Mouse (Mus musculus): ENCODE results near the gene 4921536K21Rik. TPM values are rescaled to one million over a fixed set of nuclear protein-coding genes. Genes with fewer than 3 reads are reported as not detected.

The 4921536K21Rik gene
- polyA plus RNA-seq (2015; fragmentation: Nextera tagmentation; extraction: Ambion mirVana) = 0.05 TPM in 1 of 2 replicates, not detected in the other

DNA sequence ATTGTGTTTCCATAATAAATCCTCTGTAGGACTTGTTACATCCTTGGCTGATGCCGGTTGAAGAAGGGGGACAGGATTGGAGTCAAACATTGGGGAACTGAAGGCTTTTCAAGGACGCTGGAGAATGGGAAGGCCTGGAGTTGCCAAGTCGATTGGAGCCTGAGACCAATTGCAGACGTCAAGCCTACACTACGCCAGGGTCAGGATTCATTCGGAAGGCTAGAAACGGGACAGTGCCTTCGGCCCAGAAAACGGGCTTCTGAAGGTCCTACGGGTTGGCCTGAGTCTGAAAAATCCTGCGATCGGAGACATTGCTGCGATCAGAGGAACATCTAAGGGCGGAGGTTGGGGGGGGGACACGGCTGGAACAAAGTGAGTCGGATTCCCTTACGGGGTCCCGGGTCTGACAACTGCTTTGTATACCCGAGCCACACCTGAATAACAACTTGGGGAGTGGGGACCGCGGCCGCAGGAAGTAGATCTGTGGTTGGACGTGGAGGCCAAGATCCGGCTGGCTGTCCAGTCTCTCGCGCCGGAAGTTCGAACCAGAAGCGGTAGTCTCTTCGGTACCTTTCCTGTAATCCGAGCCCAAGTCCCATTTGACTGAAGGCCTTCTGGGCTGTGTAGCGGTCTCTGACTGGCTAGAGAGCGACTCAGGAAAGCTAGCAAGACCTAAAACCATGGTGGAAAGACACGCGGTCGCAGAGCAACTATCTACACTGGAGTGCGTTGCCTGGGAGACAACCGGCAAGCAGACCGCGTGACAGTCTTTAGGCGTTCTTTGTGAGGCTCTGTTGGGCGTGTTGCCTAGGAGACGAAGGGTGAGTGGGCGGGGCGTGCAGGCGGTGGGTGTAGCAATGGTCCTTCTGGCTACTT, at the start of gene 4921536K21Rik, which contains the start of gene Dusp18:
Gene 4921536K21Rik (minus strand): TSS at position 693 of the 876 bp plus-strand sequence.
Gene Dusp18 (plus strand): TSS at position 835 of the 876 bp plus-strand sequence.

DNA sequence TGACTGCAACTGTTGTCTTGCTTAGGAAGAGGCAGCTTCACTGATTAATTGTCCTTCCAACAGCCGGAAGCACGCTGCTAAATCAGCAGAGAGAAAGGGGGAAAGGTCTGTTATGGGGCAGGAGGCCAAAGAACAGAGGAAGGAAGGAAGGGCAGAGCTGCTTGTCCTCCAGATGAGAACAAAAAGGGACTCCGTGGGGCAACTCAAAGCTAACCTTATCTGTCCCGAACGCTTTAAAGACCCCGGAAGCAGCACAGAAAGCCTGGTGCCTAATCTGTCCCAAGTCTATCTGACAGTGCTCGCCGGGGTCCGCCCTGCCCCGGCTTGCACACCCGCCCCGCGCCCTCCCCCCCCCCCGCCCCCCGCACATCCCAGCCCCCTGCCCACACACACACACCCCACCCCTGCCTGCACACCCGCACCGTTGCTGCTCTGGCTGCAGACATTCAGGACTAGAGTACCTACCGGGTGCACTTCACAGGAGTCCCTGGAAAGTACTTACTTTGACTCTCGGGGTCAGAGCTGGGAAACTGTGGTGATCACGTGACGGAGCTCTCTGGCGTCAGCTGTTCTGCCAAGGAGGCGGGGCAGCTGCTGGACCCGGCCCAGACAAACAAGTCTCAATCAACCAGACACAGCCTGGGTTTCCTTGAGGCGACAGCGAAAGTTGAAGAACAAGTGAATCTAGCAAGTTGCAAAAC, 36.8 kb upstream of the 4921536K21Rik start, which contains the start of gene Tcn2:
Gene Tcn2 (minus strand): TSS at position 649 of the 701 bp plus-strand sequence.

DNA sequence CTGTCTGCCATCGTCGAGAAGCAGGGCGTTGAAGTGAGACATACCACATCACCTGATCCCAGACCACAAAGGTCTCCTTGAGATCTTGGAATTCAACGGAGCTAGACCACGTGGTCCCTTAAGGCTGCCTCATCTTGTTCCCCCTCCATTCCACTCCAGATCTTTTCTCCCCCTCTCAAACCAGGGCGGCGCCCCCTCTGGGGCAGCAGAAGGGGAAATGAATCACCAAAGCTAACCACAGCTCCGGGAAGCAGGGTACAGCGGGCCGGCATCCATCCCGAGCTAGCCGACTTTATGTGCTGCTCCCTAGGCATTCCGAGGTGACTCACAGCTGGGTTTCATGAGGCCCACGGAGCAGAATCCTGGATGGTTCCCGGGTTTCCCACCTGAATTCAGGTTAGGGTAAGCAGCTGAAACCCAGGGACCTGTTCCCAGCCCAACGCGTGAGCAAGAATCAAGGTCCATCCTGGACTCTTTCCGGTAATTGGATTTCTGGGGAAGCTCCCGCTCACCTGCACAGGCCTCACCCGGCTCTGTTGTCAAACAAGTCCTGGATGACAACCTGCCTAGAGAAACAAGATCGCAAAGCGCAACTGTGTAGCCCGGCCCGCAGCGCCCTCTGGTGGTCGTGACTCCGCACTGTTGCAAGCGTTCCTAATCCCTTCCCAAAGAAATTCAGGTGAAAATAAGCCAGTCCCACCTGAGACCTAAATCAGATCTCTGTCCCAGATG, 19.4 kb upstream of the 4921536K21Rik start, which contains the start of gene Slc35e4:
Gene Slc35e4 (minus strand): TSS at position 556 of the 732 bp plus-strand sequence.

DNA sequence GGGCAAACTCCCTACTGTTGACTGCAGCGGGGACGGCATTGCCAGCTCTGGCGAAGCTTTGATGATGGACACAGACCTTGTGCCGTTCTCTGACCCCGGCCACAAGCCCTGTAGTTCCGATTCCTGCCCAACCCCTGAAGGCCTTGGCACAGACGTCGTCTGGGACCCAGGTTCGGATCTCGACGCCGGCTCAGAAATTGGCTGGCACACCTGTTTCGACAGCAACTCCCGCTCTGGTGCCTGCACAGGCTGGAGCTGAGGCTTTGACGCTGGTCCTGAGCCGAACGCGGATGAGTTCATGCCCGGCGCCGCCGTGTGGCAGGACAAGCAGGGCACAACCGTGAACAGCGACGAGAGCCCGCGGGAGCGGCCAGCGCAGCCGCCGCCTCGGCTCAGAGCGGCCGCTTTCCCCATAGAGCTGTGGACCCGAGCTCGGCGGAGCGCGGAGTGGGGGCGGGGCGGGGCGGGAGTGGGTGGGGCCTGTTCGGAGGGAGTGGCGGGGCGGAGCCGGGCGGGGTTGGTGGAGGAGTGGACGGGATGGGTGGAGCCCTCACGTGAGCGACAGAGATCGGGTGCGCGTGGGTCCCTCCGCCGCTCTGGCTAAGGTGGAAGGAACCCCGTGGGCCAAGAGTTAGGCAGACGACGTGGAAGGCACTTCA, 31.3 kb downstream of the 4921536K21Rik start, which contains the start of gene Osbp2:
Gene Osbp2 (minus strand): TSS at position 450 of the 659 bp plus-strand sequence.

Other genes starting within 250 kb of the 4921536K21Rik start
- gene Morc2a, start 245.9 kb downstream of the 4921536K21Rik start, polyA plus RNA-seq (2015; fragmentation: Nextera tagmentation; extraction: Ambion mirVana) = 8.2 and 8.3 TPM in 2 replicates
- 0.05 and 0.13 TPM in 2 replicates for gene Osbp2, start 31.2 kb downstream of the 4921536K21Rik start, polyA plus RNA-seq (2015; fragmentation: Nextera tagmentation; extraction: Ambion mirVana)
- gene Dusp18, start 142 bp upstream of the 4921536K21Rik start, polyA plus RNA-seq (2015; fragmentation: Nextera tagmentation; extraction: Ambion mirVana) = 0.45 and 0.64 TPM in 2 replicates
- 0.75 and 1.3 TPM in 2 replicates for gene Slc35e4, start 19.6 kb upstream of the 4921536K21Rik start, polyA plus RNA-seq (2015; fragmentation: Nextera tagmentation; extraction: Ambion mirVana)
- 29.7 and 42.5 TPM in 2 replicates for gene Tcn2, start 37.1 kb upstream of the 4921536K21Rik start, polyA plus RNA-seq (2015; fragmentation: Nextera tagmentation; extraction: Ambion mirVana)
- gene Pes1, start 68.9 kb upstream of the 4921536K21Rik start, polyA plus RNA-seq (2015; fragmentation: Nextera tagmentation; extraction: Ambion mirVana) = 48.6 and 53.0 TPM in 2 replicates
- not detected in 2 replicates for gene 4930556J24Rik, start 81.7 kb upstream of the 4921536K21Rik start, polyA plus RNA-seq (2015; fragmentation: Nextera tagmentation; extraction: Ambion mirVana)
- 0.19 and 0.23 TPM in 2 replicates for gene Gal3st1, start 88.5 kb upstream of the 4921536K21Rik start, polyA plus RNA-seq (2015; fragmentation: Nextera tagmentation; extraction: Ambion mirVana)
- gene Sec14l4, start 136.4 kb upstream of the 4921536K21Rik start, polyA plus RNA-seq (2015; fragmentation: Nextera tagmentation; extraction: Ambion mirVana) = not detected in 2 replicates
- not detected in 2 replicates for gene Sec14l3, start 169.7 kb upstream of the 4921536K21Rik start, polyA plus RNA-seq (2015; fragmentation: Nextera tagmentation; extraction: Ambion mirVana)
- gene Mtfp1, start 200.3 kb upstream of the 4921536K21Rik start, polyA plus RNA-seq (2015; fragmentation: Nextera tagmentation; extraction: Ambion mirVana) = 18.3 and 19.7 TPM in 2 replicates
- 6.6 and 8.4 TPM in 2 replicates for gene Sec14l2, start 228.3 kb upstream of the 4921536K21Rik start, polyA plus RNA-seq (2015; fragmentation: Nextera tagmentation; extraction: Ambion mirVana)
- gene Rnf215, start 240.1 kb upstream of the 4921536K21Rik start, polyA plus RNA-seq (2015; fragmentation: Nextera tagmentation; extraction: Ambion mirVana) = 9.7 and 13.6 TPM in 2 replicates